Mouse (Mus musculus): ENCODE results near the gene Kcng1.

GRCm38 (mm10) chr2:168223326-168223725 is 58.2 kb downstream of the Kcng1 start:
- TF ChIP-seq EP300 (IDR thresholded peaks at IDR 0.05; ENCODE audit: low read depth in 1 of 2, low read length in 2 of 2) (no peak), SMC3 (IDR thresholded peaks at IDR 0.05; ENCODE audit: low read depth, low read length) (no peak), POLR2A (IDR thresholded peaks at IDR 0.05; ENCODE audit: control insufficient read depth in 1 of 2, insufficient read depth in 1 of 2, low read depth in 1 of 2, low read length in 2 of 2, poor library complexity in 1 of 2) (no peak), RCOR1 (IDR thresholded peaks at IDR 0.05; ENCODE audit: low read depth, low read length) (no peak), CTCF (IDR thresholded peaks at IDR 0.05 in 2 of 3, conservative IDR thresholded peaks at IDR 0.05 in 1 of 3; ENCODE audit: control insufficient read depth in 1 of 3, insufficient read depth in 1 of 3, low read depth in 2 of 3, low read length in 3 of 3, poor library complexity in 1 of 3, severe bottlenecking in 1 of 3) (no peak), MAX (IDR thresholded peaks at IDR 0.05; ENCODE audit: low read length) (no peak), USF2 (IDR thresholded peaks at IDR 0.05; ENCODE audit: borderline replicate concordance in 1 of 2, insufficient read depth in 1 of 2, low read depth in 1 of 2, low read length in 2 of 2) (no peak), BHLHE40 (IDR thresholded peaks at IDR 0.05; ENCODE audit: borderline replicate concordance, low read depth, low read length) (no peak), MAFK (IDR thresholded peaks at IDR 0.05; ENCODE audit: borderline replicate concordance, low read depth, low read length) (no peak), ELF1 (IDR thresholded peaks at IDR 0.05; ENCODE audit: low read depth, low read length) (no peak), MYB (IDR thresholded peaks at IDR 0.05; ENCODE audit: low read depth, low read length) (no peak), ZC3H11A (IDR thresholded peaks at IDR 0.05; ENCODE audit: low read depth, low read length) (no peak), KAT2A (conservative IDR thresholded peaks at IDR 0.05; ENCODE audit: low read depth, low read length) (no peak)
